Mouse (Mus musculus) heart, postnatal 0 days (tissue): ENCODE data around the gene Mecom.

ENCODE experiments used
- CTCF ChIP-seq: IDR thresholded peaks from 2 replicates; pipeline ENCODE4 v1.5.1; 2016; ENCODE audit warnings: antibody characterized with exemption, control low read depth, low read depth
- EP300 ChIP-seq: IDR thresholded peaks from 2 replicates; pipeline ENCODE4 v1.6.1; 2016; ENCODE audit warnings: antibody characterized with exemption, low read depth

DNA sequence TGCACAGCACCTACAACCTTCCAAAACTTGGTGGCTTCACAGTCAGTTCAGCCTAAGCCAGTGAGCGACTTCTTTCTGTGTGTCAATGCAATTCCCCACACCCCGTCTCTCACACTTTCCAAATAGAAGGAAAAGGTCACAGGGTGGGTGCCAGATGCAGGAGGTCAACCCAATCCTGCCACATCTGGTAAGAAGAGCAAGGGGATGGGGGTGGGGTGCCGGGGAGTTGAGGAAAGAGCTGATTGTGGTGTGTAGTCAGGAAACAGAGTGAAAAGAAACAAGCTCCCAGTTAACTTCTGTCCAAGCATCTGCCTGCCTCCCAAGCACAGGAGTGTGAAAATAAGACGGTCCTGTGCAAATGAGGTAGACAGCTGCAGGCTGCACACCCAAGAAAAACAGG lies 408.1 kb downstream of the Mecom start:
- TF ChIP-seq CTCF = no peak
- no peak for TF ChIP-seq EP300
